Mouse (Mus musculus): Measurements from ENCODE around the gene Vash1.

Vash1 gene

DNA sequence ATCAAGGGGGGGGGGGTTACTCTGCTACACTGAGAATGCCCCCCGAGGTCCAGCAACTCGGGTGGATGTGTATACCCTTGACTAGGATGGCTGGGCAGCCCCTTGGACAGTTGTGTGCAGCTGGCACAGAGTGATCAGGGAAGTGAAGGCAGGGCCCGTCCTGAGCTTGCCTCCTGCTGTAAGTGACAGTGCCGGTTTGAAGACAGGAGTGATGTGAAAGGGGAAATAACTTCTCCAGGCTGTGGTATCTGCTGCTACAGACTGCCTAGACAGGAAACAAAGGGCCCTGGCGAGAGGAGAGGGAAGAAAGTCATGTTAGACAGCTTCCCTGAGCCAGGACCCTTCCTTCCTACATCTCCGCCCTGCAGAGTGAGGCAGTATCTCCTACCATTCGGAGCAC lies 5.2 kb downstream of the Vash1 start:
- no peak for DNase-seq

DNA sequence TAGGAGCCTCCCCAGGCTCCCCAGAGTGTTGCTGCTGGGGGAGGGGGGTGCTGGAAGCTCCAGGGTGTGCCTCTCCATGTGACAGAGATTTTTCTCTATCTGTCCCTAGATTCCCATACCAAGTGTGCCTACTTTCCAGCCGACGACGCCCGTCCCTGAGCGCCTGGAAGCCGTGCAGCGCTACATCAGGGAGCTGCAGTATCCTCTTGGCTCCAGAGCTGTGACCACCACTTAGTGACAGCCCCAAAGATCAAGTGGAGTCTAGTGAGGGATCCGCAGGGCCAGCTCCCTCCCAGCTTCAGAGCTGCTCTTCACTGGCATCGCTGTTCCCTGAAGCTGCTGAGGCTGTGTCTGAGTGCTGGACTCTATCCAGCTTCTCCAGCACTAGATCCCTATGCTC lies 6.8 kb downstream of the Vash1 start:
- DNase-seq = no peak

DNA sequence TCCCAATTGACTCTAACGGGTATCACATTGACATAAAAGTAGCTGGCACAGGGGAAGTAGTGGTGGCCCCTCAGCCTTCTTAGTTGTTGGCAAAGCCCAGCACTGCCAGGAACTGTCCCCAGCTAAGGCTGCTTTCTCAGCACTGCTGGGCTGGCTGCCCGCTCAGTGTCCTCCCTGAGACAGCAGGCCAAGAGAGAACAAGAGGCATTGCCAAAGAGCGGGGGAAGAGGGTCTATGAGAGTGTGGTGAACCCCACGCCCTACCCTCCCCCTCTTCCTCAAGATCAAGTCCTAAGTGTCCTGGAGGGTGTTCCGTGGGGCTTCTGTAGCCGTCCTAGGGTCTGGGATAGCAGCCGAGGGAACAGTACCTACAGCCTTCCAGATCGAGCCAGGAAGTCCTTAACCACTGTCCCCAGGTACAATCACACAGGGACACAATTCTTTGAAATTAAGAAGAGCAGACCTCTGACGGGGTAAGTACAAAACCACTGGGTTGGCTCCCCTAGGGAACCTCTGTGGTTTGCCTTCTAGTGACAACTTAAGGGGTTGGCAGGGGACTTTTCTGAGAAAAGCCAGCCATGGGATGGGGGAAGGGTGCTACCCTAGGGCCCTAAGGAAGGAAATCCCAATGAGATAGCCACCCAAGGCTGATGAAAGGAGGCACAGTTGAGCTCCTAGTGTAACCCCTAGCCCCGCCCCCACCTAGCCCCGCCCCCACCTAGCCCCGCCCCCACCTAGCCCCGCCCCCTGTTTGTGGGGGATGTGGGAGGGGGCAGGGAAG lies 8.2 kb downstream of the Vash1 start:
- DNase-seq = peak; percentile 19

DNA sequence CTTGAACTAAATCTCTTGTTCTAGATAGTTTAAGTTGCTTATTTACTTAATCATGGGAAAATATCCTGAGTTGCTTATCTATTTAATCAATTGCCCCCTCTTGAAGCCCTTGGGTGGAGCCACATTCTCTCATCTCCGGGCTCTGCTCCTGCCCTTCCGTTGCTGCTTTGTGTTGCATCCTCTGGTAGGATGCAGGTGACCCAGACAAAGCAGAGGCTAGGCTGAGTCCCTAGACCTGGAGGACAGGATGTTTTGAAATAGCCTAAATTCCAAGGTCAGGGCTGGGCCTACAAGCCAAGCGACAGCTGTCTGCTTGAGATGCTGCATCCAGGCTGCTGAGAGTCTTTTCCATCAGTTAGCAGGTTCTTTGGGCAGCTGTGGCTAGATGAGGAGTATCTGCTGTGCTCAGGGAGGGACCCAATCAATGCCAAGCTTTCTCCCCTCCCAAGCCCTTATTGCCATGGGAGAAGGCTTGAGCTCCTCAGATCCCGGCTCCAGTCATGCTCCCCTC lies 9.0 kb downstream of the Vash1 start:
- DNase-seq = no peak

DNA sequence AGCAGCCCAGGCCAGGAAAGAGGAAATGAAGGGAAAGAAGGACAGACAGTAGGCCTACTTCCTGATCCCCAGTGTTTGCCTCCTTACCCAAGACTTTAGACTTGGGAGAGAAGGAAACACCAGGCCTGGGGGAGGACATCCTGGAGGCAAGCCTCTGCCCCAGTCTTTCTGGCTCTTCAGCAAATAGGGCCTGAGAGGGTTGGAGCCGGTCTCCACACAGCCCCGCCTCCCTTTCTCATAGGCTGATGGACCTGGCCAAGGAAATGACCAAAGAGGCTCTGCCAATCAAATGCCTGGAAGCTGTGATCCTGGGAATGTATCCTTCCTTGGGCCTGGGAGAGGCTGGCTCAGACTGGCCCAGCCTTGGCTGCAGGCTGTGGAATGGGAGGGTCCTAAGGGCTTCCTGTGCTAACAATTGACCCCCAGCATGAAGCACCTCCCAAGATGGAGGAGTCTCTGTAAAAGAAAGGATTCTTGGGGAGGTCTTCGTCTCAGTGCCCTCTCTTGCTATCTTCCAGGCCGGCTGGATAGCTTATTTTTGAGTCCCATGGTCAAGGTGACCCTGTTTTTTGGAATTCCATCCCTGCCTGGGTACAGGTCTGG lies 9.6 kb downstream of the Vash1 start:
- DNase-seq = no peak

DNA sequence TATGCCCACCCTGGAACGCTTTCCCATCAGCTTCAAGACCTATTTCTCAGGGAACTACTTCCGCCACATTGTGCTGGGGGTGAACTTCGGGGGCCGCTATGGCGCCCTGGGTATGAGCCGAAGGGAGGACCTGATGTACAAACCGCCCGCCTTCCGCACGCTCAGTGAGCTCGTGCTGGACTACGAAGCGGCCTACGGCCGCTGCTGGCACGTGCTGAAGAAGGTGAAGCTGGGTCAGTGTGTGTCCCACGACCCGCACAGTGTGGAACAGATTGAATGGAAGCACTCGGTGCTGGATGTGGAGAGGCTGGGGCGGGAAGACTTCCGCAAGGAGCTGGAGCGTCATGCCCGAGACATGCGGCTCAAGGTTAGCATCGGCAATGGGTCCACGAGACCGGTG lies 10.4 kb downstream of the Vash1 start:
- DNase-seq = no peak

DNA sequence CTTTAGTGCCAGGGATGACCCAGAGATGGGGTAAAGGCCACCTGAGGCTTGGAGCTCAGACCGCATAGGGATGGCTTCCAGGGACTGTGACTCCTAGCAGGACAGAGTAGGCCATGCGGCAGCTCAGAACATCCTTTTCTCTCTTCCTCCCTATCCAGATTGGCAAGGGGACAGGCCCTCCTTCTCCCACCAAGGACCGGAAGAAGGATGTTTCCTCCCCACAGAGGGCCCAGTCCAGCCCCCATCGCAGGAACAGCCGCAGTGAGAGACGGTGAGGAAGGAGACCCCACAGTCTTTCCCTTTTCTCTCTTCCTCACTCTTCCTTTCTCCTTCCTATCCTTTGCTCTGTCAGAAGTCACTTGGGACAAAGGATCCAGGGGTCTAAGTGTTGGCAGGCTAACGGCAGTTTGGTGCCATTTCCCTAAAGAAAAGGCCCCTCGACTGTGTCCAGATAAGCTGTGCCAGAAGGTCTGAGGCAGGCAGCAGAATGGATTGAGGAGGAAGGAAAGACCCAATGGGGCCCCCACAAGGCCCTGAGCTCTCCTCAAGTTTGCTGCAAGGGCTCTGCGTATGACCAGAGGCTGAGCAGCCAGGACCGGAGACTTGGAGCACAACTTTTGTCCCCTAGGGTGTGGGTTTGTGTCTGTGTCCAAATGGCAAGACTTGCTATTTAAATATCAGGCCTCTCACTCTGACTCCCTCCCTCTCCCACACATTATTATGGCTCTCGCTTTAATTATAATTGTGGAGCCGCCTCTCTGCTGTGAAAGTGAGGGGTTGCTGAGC lies 12.4 kb downstream of the Vash1 start:
- DNase-seq = no peak

DNA sequence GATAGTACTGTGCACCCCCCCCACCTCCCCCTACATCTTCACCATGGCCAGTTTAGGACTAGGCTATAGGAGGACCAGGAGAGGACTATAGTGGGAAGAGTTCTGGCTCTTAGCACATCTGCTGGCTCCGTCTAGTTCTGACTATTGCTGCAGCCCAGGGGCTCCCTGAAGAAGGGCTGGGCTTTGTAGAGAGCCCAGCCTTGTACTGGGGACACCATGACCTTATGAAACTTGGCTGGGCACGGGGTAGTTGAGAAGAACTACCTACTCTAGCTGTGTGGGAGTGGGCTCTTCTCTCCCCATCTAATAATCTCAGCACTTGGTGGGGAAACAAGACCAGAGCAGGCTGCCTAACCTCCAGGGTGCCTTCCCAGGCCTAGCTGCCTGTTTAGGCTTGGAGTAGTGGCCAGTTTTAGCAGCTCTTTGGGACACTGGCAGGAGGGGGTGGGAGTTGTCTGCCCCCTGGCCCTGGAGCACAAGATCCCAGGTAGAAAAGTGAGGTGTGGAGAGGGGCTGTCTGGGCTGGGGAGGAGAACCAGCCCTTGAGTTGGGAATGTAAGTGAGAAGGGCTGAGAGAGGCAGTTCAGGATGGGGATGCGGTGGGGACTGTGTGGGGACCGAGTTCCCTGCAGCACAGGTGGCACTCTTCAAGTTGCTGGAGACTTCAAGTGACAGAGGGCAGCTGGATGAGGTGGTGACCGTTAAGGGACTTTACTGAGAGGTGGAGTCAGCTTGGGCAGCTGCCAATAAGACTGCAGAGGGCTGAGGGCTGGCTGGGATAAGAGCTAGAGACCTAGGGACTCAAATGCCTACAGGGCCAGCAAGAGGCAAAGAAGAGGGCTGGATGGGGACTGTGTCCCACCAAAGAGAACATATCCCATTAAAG lies 14.2 kb downstream of the Vash1 start:
- DNase-seq = no peak

DNA sequence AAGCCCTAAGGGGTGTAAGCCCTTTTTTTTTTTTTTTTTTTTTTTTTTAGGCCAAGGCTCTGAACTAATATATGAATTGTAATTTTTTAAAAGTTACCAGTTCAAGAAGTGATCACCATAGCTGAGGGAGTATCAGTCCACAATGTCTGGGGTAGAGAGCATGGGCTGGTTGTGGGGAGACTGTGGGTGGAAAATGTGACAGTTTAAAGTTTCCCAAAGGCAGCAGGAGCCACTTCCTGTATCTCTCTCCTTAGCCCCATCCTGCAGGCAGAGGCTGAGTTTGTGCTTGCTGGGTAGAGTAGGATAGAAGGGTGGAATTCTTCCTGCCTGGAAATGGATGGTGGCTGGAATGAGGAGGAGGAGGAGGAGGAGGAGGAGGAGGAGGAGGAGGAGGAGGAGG lies 14.9 kb downstream of the Vash1 start:
- DNase-seq = no peak

DNA sequence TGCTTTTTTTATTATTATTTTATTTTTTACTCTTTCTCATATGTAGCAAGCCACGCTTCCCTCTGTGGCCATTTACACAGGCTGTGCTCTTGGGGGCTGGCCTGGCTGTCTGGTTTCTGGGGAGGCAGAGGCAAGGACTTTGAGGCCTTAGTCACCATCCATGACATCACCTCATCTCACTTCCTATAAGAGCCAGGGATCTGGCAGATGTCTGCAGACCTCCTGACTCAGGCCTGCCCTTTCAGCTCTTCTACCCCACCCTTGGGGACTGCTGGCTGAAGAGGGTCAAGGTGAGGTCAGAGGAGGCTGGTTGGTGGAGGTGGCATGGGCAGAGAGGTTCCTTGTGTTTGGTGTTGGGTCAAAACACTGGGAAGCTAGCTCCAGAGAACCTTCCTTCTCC lies 15.9 kb downstream of the Vash1 start:
- DNase-seq = no peak

DNA sequence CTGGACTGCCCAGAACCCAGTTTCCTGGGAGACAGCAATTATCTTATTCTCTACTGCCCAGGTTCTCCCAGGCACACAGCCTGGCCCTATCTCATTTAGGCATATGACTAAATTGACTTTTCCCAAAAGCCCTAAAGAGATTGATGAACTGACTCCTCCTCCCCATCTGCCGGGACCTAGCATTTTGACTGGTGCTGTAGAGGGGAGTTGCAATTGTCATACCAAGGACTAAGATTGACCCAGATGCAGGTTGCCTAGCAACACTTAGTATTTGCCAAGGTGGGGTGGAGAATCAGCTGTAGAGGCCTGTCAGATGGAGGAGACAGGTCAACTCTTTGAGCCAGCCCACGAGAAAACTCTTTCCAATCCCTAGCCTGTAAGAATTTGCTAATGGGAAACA lies 19.5 kb downstream of the Vash1 start:
- no peak for DNase-seq

DNA sequence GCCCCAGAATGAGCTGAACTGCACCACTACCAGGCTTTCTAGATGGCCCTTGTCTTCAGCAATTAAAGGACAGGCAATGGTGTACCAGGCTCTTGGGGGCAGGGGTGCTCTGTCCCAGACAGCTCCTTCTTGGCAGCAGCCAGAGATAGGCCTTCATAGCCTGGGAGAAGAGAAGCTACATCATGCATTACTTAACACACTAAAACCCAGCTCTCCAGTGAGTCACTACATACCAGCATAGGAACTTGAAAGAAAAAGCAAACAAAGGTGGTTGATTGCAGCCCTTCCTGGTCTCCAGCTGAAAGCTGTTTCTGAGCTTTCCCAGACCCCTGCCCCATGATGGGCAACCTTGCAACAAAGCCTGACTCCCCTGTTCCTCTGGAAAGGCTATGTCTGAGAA lies 20.0 kb downstream of the Vash1 start:
- DNase-seq = no peak

DNA sequence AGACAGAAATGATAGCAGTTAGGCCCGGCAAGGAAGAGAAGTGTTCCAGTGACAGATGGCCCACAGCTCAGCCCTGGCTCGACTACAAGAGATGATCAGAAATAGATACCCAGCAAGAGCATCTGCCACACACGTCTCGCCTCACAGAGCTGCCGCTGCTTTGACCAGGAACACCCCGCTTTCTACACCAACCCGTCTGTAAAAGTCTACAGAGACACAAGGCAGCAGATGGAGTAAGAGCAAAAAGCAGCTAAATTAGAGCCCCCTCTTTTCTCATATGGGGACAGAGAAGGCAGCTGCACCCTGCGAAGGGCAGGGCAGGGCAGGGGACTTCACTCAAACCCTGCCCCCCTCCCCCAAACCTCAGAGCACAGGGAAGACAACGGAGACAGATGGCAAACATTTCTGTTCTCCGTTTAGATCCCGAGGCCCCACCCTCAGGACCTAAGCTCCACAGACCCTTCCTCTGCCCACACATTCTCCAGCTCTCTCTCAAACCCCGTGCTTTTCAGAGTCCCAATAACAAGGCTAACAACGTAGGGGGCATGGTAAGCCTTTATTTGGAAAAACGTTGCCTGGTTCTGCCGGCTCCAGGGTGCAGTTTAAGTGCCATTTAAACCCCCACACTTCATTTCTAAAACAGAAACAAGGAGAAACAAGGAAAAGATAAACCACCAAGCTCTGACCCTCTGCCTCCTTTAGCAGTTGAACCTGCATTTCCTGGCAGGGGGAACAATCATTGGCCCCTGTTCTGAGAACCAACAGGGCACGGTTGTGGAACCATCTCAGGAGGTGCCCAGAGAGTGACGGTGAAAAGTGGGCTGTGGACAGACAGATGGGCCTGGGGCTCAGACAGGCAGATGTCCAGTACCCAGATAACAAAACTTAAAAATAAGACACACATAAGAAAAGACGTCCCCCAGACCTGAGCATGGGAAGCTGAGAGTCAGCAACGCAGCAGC lies 21.7 kb downstream of the Vash1 start:
- DNase-seq = no peak

DNA sequence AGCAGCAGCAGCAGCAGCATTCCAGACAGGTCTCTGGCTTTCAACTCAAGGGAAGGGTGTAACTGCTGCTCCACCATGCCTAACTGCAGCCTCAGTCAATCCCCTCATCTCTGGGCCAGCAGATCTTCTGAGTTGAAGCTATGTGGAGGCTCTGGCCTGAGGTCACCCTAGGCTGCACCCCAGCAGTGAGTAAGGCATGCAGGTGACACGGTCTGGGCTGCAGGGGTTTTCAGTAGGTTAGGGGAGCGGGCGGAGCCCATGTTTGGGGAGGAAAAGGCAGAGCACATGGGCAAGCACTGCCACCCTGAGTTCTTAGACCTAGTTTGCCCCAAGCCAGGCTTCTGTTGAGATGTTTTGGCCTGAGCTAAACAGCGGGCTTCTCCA lies 22.4 kb downstream of the Vash1 start:
- DNase-seq = no peak

DNA sequence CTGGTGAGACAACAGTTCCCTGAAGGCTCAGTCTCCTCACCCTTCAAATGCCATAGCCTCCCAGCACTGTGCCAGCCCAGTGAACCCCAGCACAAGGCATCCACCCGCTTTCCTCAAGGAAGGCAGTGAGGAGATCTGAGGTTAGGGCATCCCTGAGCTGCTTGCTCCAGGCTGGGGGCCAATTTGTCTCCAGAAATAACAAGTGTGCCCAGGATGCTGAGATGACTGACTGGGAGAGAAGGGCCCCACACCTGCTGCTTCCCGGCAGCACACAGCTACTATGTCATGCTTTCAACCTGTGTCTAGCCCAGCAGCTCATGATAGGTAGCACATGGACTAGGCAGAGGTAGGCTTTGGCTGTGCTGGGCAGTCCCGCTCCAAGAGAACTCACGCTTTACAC lies 23.0 kb downstream of the Vash1 start:
- DNase-seq = no peak

DNA sequence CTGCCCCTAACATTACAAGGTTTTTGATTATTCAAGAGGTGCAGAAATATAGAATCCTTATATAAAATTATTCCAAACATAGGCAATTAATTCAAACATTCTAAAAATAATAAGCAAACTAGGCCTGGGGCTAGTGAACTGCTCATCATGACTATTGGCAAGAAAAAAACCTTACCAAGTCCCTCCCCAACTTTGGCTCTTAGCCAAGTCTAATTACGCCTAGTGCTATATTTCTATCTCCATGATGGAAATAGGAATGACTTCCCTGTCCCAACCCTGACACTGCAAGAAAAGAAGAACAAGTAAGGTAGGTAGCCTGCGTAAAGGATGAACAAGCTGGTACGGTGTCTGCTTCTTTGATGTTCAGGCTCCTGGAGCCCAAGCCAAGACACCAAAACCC lies 24.2 kb downstream of the Vash1 start:
- DNase-seq = no peak

DNA sequence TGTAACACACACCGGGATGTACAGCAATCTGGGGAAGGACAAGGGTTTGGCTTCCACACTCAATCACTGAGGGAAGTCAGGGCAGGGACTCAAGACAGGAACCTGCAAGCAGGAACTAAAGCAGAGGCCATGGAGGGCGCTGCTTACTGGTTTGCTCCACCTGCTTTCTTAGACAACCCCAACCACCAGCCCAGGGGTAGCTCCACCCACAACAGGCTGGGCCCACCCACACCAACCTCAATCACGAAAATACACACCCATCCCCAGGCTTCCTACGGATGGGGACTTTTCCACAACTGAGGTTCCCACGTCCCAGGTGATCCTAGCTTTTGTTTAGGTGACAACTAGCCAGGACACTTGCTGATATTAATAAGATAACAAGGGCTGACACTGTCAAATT lies 27.3 kb downstream of the Vash1 start:
- DNase-seq = no peak

DNA sequence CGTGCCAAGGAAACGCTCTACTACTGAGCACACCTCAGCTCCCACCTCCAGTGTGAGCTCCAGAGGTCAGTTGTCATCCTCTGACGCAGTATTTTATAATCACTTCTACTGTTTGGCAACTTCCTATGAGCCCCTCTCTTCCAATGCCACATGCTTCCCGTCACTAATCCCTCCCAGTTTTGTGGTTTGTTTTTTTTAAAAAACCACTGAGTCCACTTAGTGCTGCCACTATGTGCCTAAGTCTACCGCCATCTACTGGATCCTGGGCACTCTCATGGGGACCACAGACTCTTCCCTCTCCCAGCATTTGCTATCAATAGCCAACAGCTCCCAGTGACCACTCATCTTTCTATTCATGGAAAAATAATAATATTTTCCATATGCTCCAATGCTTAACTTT lies 35.5 kb downstream of the Vash1 start:
- no peak for DNase-seq

DNA sequence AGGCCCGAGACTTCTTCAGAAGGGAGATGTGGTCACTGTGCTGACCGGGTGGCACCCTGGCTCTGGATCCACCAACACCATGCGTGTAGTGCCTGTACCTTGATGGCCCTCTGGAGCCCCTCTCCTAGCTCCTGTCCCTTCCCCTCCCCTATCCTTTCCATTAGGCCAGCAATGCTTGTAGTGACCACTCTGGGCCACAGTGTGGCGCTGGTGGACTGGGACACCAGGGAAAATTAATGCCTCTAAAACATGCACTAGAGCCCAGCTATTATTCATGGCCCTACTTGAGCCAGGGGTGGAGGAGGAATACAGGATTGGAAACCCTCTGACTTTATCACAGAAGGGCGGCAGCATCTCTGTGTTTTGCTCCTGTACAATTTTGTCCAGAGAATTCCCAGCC lies 36.9 kb downstream of the Vash1 start:
- peak; percentile 59 for DNase-seq

DNA sequence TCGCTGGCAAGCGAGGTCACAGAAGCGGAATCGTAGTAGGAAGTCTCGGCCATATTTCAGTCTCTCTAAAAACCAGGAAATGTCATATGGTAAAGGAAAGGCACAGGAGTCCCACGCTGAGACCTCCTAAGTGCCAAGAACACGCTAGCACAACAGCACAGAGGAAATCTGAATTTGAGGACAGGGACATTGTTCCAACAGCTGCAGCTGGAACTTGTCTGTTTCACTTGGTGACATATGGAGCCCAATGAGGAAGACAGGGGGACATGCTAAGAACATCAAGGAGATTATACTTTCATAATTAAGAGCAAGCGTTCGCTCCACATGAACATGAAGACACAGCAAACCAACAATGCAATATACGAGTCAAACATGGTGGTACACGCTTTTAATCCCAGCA lies 38.5 kb downstream of the Vash1 start:
- no peak for DNase-seq

DNA sequence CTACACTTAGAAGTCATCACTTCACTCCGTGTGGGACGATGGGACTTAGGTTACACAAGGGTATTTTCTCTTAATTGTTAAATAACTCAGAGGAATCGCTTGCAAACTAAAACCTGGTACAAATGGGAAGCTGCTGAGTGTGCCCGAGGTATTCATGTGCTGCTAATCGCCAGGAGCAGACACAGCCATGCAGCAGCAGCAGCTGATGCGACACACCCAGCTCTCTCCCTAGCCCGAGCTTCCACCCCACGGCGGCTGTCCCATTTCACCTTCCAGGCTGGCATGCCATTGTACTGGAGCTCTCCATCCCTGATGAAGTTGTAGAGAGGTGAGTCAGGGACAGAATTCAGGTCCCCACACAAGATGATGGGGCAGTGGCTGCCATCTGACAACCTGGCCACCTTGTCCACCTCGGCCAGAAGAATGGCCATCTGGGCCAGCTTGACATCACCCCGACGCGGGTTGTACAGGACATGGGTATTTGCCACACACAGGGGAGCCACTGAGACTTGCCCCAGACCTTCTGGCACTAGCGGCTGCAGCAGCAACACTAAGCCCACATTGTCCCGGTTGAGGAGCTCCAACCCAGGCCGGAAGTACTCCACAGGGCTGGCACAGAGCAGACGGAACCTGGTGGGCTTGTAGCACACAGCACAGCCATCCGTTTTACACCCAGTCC lies 41.6 kb downstream of the Vash1 start:
- DNase-seq = no peak
